Mouse (Mus musculus): ENCODE results near the gene Desi2. TPM values are rescaled to one million over a fixed set of nuclear protein-coding genes. Genes with fewer than 3 reads are reported as not detected.
"Not testable (repeated sequence)": the region's sequence is repeated elsewhere in the genome, so short reads cannot be mapped to it uniquely, and the experiment has no call there.

Desi2 gene
- polyA plus RNA-seq, 1 experiment from 2014 or later, result 20.2 TPM

DNA sequence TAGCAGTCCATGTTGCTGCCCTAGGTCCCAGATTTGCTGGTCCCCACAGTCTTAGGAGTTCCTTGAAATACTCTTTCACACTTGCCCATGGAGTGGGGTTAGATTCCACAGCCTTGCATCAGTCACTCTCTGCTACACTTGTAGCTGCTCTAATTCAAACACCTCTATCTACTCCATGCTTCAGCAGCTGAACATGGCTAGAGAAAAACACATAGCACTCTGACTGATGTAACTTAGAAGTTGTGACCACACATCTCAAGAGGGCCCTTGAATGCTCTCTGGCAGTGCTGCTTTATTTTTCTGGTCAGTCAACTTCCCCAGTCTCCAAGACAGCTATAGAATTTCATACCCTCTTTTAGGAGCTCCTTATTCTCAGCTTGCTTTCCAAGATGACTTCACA, 22.7 kb downstream of the Desi2 start:
- ATAC-seq (replicated peaks; ENCODE audit: low FRiP score), result no peak
- no peak overlapping the region for H3K4me3 ChIP-seq (ENCODE audit: low read depth, low read length)
- H3K9ac ChIP-seq (ENCODE audit: low read length), result no peak overlapping the region
- no peak overlapping the region for H3K4me2 ChIP-seq (ENCODE audit: low read depth, low read length, severe bottlenecking)
- H3K36me3 ChIP-seq (ENCODE audit: control insufficient read depth, insufficient read depth, low read length), result no peaks in the 10 kb centered on the region
- H3K9me3 ChIP-seq (ENCODE audit: control insufficient read depth, low read length), result no peaks in the 10 kb centered on the region
- H3K27ac ChIP-seq (ENCODE audit: low read depth, low read length), result no peak overlapping the region
- H3K4me1 ChIP-seq (replicated peaks; ENCODE audit: control insufficient read depth, insufficient read depth, low read length), result no peaks in the 10 kb centered on the region
- no peak for DNase-seq (ENCODE audit: low spot score)
- H3K27me3 ChIP-seq (ENCODE audit: control insufficient read depth, insufficient read depth, low read length), result no peaks in the 10 kb centered on the region

DNA sequence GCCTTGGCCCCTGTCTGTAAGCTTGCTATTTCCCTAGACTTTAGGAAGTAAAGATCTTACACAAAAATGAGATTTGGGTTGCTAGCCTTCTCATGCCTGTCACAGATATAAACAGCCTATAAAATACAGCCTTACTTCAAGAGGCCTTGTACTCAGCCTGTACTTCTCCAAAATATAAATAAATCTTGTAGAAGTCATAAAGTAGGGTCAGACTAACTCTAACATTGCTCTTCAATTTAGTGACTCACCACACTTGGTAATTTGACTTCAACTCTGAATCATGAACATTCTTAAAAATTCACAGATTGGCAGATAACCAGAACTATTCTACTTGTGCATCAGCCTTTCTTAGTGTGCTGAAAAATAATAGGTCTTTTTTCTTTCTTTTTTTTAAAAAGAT, 29.9 kb downstream of the Desi2 start:
- DNase-seq (ENCODE audit: low spot score) (no peak), ATAC-seq (replicated peaks; ENCODE audit: low FRiP score) (no peak)
- Histone ChIP-seq H3K9ac (ENCODE audit: low read length) (no peak overlapping the region), H3K36me3 (ENCODE audit: control insufficient read depth, insufficient read depth, low read length) (no peaks in the 10 kb centered on the region), H3K27ac (ENCODE audit: low read depth, low read length) (no peak overlapping the region), H3K4me2 (ENCODE audit: low read depth, low read length, severe bottlenecking) (no peak overlapping the region), H3K4me1 (replicated peaks; ENCODE audit: control insufficient read depth, insufficient read depth, low read length) (no peaks in the 10 kb centered on the region), H3K9me3 (ENCODE audit: control insufficient read depth, low read length) (no peaks in the 10 kb centered on the region), H3K27me3 (ENCODE audit: control insufficient read depth, insufficient read depth, low read length) (no peaks in the 10 kb centered on the region), H3K4me3 (ENCODE audit: low read depth, low read length) (no peak overlapping the region)

DNA sequence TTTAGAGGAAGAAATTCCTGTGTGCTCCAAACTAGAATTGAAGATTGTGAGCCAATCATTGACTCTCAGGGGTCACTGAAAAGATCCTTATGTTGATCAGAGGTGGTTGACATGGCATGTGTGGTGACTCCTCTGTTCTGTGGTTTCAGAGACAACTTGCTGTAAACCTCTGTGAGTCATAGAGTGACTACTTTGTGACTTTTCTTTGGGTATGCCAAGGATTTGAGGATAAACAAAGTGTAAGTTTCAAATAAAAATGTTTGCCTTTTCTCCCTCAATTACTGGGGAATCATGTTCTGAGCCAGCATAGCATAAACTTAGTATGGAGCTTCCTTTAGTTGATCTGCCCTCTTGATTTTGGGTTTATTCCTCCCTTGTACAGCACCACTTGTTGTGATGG, 31.1 kb downstream of the Desi2 start:
- no peak overlapping the region for H3K4me3 ChIP-seq (ENCODE audit: low read depth, low read length)
- H3K4me2 ChIP-seq (ENCODE audit: low read depth, low read length, severe bottlenecking), result no peak overlapping the region
- H3K9ac ChIP-seq (ENCODE audit: low read length), result no peak overlapping the region
- no peaks in the 10 kb centered on the region for H3K9me3 ChIP-seq (ENCODE audit: control insufficient read depth, low read length)
- no peak overlapping the region for H3K27ac ChIP-seq (ENCODE audit: low read depth, low read length)
- H3K27me3 ChIP-seq (ENCODE audit: control insufficient read depth, insufficient read depth, low read length), result no peaks in the 10 kb centered on the region
- H3K4me1 ChIP-seq (replicated peaks; ENCODE audit: control insufficient read depth, insufficient read depth, low read length), result no peaks in the 10 kb centered on the region
- ATAC-seq (replicated peaks; ENCODE audit: low FRiP score) (no peak), DNase-seq (ENCODE audit: low spot score) (no peak)
- H3K36me3 ChIP-seq (ENCODE audit: control insufficient read depth, insufficient read depth, low read length), result no peaks in the 10 kb centered on the region

DNA sequence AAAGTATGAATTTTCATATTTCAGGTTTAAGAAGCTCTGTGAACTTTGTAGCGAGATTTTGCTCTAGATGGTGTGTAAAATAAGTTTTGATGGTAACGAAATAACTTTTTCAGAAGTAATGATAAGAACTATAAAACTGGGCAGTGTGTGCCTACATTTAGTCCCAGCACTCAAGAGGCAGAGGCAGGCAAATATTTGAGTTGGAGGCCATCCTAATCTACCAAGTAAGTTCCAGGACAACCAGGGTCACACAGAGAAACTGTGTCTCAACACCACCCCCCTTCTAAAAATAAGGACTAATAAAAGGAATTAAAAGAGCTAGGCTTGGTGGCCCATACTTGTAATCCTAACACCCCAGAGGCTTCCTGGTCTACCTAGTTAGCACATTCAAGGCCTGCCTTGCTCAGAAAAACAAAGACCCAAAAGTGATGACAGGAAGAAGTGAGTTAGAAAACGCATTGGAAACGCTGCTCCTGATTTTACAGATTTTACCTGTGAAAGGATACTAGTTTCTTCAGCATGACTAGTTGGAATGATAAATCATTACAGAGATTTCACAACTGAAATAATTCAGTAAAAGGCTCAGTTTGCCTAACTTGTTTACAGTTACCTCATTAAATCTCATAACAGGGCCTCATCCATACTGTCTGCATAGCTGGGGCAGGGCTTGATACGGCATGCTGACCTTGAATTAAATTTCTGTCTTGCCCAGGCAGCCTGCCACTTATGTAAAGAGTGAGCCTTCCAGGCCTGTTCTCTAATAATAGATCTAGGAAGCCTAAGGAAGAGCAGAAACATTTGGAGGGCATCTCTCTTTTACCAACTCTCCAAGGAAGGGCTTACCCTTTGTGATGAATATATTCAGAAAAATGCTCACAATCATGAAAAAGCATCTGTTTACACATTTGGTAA, 32.2 kb downstream of the Desi2 start:
- H3K36me3 ChIP-seq (ENCODE audit: control insufficient read depth, insufficient read depth, low read length), result no peaks in the 10 kb centered on the region
- 91% methylated on average over 5 of the region's 5 CpGs for WGBS
- peaks cover under 1% of the 10 kb centered on the region; the same call in 1 of the 2 replicates for H3K9me3 ChIP-seq (ENCODE audit: control insufficient read depth, low read length)
- DNase-seq (ENCODE audit: low spot score), result no peak
- H3K27me3 ChIP-seq (ENCODE audit: control insufficient read depth, insufficient read depth, low read length), result no peaks in the 10 kb centered on the region
- H3K4me1 ChIP-seq (replicated peaks; ENCODE audit: control insufficient read depth, insufficient read depth, low read length), result no peaks in the 10 kb centered on the region
- no peak overlapping the region for H3K9ac ChIP-seq (ENCODE audit: low read length)
- H3K27ac ChIP-seq (ENCODE audit: low read depth, low read length), result no peak overlapping the region
- H3K4me3 ChIP-seq (ENCODE audit: low read depth, low read length), result no peak overlapping the region
- no peak for ATAC-seq (replicated peaks; ENCODE audit: low FRiP score)
- no peak overlapping the region for H3K4me2 ChIP-seq (ENCODE audit: low read depth, low read length, severe bottlenecking)

DNA sequence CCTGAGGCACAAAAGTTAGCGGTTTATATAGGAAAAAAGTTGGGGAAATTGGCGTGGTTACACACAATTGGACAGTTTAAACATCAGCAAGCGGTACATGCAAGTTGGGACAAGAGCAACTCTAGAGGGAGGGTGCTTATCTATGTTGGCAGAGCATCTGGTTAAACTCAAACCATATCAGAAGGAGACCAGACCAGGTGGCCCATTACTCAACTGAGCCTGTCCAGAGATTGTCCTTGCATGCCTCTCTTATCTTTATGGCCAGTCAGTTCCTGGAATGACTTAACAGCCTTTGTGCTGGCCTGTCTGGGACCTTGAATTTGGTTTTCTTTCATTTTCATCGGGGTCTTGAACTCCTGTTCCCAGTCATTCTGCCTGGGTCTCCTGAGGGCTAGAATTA, 41.7 kb downstream of the Desi2 start:
- not testable (repeated sequence) for H3K27ac ChIP-seq (ENCODE audit: low read depth, low read length); H3K27me3 ChIP-seq (ENCODE audit: control insufficient read depth, insufficient read depth, low read length); H3K4me1 ChIP-seq (replicated peaks; ENCODE audit: control insufficient read depth, insufficient read depth, low read length); H3K9ac ChIP-seq (ENCODE audit: low read length); H3K4me3 ChIP-seq (ENCODE audit: low read depth, low read length); ATAC-seq (replicated peaks; ENCODE audit: low FRiP score); H3K36me3 ChIP-seq (ENCODE audit: control insufficient read depth, insufficient read depth, low read length); DNase-seq (ENCODE audit: low spot score); H3K4me2 ChIP-seq (ENCODE audit: low read depth, low read length, severe bottlenecking)
- WGBS, result 95% methylated on average over 4 of the region's 4 CpGs
- H3K9me3 ChIP-seq (ENCODE audit: control insufficient read depth, low read length), result peaks cover 14% of the 10 kb centered on the region

DNA sequence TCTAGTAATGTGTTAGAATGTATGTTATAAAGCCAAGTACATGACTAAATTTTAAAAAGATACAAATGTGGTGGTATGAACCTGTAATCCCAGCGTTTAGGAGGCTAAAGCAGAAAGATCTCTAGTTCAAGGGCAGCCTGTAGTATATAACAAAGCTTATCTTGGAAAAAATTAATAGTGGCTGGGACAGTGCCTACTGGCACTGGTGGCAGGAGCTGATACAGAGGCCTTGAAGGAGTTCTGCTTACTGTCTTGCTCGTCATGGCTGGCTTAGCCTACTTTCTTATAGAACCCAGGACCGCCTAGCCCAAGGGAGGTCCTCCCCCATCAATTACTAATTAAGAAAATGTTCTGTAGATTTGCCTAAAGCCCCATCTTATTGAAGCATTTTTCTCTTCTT, 46.9 kb downstream of the Desi2 start:
- Histone ChIP-seq H3K27me3 (ENCODE audit: control insufficient read depth, insufficient read depth, low read length) (no peaks in the 10 kb centered on the region), H3K9me3 (ENCODE audit: control insufficient read depth, low read length) (no peaks in the 10 kb centered on the region), H3K36me3 (ENCODE audit: control insufficient read depth, insufficient read depth, low read length) (no peaks in the 10 kb centered on the region), H3K4me3 (ENCODE audit: low read depth, low read length) (no peak overlapping the region), H3K4me1 (replicated peaks; ENCODE audit: control insufficient read depth, insufficient read depth, low read length) (no peaks in the 10 kb centered on the region), H3K27ac (ENCODE audit: low read depth, low read length) (no peak overlapping the region), H3K9ac (ENCODE audit: low read length) (no peak overlapping the region), H3K4me2 (ENCODE audit: low read depth, low read length, severe bottlenecking) (no peak overlapping the region)
- 91% methylated on average over 3 of the region's 3 CpGs for WGBS
- ATAC-seq (replicated peaks; ENCODE audit: low FRiP score) (no peak), DNase-seq (ENCODE audit: low spot score) (no peak)

DNA sequence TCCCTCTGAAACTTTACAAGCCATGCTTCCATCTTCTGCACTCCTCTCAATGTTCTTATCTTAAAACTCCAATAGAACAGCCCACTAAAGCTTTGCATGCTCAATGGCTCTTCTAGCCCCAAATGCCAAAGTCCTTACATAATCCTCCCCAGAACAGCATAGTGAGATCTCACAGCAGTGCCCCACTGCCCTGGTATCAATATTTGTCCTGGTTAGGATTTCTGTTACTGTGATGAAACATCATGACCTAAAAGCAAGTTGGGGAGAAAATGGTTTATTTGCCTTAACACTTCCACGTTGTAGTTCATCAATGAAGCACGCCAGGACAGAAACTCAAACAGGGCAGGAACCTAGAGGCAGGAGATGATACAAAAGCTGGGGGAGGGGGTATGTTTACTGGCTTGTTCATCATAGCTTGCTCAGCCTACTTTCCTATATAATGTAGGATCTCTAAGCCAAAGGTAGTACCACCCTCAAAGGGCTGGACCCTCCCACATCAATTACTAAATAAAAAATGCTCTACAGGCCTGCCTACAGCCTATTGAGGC, 48.8 kb downstream of the Desi2 start:
- WGBS, result 73% methylated on average over 2 of the region's 2 CpGs
- Histone ChIP-seq H3K36me3 (ENCODE audit: control insufficient read depth, insufficient read depth, low read length) (no peaks in the 10 kb centered on the region), H3K9me3 (ENCODE audit: control insufficient read depth, low read length) (no peaks in the 10 kb centered on the region), H3K27ac (ENCODE audit: low read depth, low read length) (no peak overlapping the region), H3K9ac (ENCODE audit: low read length) (no peak overlapping the region), H3K27me3 (ENCODE audit: control insufficient read depth, insufficient read depth, low read length) (no peaks in the 10 kb centered on the region), H3K4me1 (replicated peaks; ENCODE audit: control insufficient read depth, insufficient read depth, low read length) (no peaks in the 10 kb centered on the region), H3K4me2 (ENCODE audit: low read depth, low read length, severe bottlenecking) (no peak overlapping the region), H3K4me3 (ENCODE audit: low read depth, low read length) (no peak overlapping the region)
- DNase-seq (ENCODE audit: low spot score), result no peak
- ATAC-seq (replicated peaks; ENCODE audit: low FRiP score), result no peak

DNA sequence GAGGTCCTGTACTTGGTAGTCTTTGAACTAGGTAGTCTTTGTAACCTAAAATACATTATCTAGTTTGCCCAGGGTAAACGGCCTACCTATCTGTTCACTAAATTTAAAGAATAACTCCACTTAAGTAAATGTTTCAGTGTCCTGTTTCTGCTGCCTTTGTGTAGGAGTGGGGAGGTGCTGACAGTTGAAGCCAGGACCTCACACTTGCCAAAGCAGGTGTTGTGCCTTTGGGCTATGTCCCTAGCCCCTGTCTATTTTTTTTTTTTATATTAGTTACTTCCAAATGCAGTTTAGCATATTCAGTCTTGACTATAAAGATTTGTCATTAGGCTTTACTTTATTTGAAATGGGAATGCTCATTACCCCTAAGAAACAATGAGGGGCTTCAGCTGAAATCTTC, 51.5 kb downstream of the Desi2 start:
- 82% methylated on average over 1 of the region's 1 CpGs for WGBS
- Histone ChIP-seq H3K9me3 (ENCODE audit: control insufficient read depth, low read length) (no peaks in the 10 kb centered on the region), H3K9ac (ENCODE audit: low read length) (no peak overlapping the region), H3K27me3 (ENCODE audit: control insufficient read depth, insufficient read depth, low read length) (no peaks in the 10 kb centered on the region), H3K27ac (ENCODE audit: low read depth, low read length) (no peak overlapping the region), H3K4me1 (replicated peaks; ENCODE audit: control insufficient read depth, insufficient read depth, low read length) (no peaks in the 10 kb centered on the region), H3K4me3 (ENCODE audit: low read depth, low read length) (no peak overlapping the region), H3K36me3 (ENCODE audit: control insufficient read depth, insufficient read depth, low read length) (no peaks in the 10 kb centered on the region), H3K4me2 (ENCODE audit: low read depth, low read length, severe bottlenecking) (no peak overlapping the region)
- DNase-seq (ENCODE audit: low spot score) (no peak), ATAC-seq (replicated peaks; ENCODE audit: low FRiP score) (no peak)
